Mouse (Mus musculus) right cerebral cortex, postnatal 4 days (tissue): ENCODE results near the gene Nup43.

Experiments used
- DNase-seq: peaks from one replicate; pipeline ENCODE4 v3.0.0-alpha.2; 2022

The Nup43 gene

GRCm38 (mm10) chr10:7686902-7687301, 19.6 kb downstream of the Nup43 start:
- DNase-seq, result no peak

- DNase-seq, result no peak
Observed at GRCm38 (mm10) chr10:7695286-7695685, 28.0 kb downstream of the Nup43 start.

GRCm38 (mm10) chr10:7700120-7700519, 32.8 kb downstream of the Nup43 start:
- DNase-seq, result no peak

GRCm38 (mm10) chr10:7702586-7702985, 35.3 kb downstream of the Nup43 start:
- no peak for DNase-seq

GRCm38 (mm10) chr10:7710121-7710520, 42.8 kb downstream of the Nup43 start:
- no peak for DNase-seq

- DNase-seq, result no peak
Observed at GRCm38 (mm10) chr10:7712506-7712905, 45.2 kb downstream of the Nup43 start.

- DNase-seq, result no peak
Observed at GRCm38 (mm10) chr10:7715056-7715455, 47.8 kb downstream of the Nup43 start.

- peak; percentile 92 for DNase-seq
Observed at GRCm38 (mm10) chr10:7725751-7726500, 58.6 kb downstream of the Nup43 start, which contains the start of gene Katna1. Gene Katna1 (plus strand): TSS chr10:7726000.

GRCm38 (mm10) chr10:7726501-7726812, 59.2 kb downstream of the Nup43 start:
- DNase-seq, result no peak

- no peak for DNase-seq
Observed at GRCm38 (mm10) chr10:7727011-7727410, 59.7 kb downstream of the Nup43 start.
